Mouse (Mus musculus) 3134 (cell line): Measurements from ENCODE around the gene Usp36.
"Not testable (repeated sequence)": the region's sequence is repeated elsewhere in the genome, so short reads cannot be mapped to it uniquely, and the experiment has no call there.

Experiments
- DNase-seq: peaks from one replicate; pipeline ENCODE4 v3.0.0-alpha.2; 2011; ENCODE audit warnings: low spot score; ENCODE audit not compliant: insufficient read length; ENCODE audit errors: extremely low read depth

Gene Usp36

DNA sequence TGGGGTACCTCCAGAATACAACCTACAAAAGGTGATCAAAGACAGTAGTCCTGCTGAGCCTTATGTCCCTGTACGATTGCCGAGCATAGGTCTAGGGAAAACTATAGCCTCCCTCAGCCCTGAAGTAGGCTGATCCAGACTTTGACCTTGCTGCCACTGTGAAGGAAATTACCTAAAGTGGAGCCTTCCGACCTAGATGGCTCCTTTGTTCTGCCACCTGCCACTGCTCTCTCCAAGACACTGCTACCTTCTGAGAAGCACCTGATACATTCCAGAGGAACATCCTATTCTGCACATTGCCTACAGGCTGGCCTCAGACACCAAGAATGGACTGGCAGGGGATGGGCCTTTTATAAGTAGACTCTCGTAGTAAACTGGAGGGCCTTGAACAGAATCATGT, 13.9 kb upstream of the Usp36 start:
- DNase-seq = not testable (repeated sequence)

DNA sequence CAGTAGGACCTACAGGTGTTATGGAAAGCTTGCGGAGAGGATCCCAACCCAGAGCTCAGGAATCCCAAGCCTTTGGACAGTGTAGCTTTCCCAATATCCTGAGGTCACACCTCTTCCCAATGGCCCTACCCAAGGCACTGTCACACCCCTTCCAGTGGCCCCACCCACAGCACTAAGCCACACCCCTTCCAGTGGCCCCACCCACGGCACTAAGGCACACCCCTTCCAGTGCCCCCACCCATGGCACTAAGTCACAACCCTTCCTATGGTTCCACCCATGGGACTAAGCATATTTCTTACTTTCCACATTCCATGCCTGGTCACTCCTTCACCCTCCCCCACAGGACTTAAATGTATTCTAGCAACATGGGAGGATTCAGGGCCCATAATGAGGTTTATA, 8.8 kb upstream of the Usp36 start:
- DNase-seq = peak; percentile 60

DNA sequence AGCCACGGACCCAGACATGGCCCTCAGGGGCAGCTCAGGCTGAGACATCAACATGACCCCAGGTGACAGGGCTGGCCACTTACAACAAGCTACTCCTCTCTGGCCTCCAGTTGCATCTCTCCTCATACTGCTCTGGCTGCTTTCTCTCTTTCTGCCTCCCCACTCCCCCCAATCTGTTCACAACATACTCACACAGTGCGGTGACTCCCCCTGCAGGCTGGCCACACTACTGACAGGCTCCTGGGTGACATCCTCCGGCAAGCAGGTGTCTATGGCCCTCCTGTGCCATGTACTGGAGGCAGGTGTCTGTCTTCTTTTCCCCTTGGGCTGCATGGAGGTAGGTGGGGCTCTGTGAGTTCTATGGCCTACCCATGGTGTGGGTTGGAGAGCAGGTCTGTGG, 7.9 kb upstream of the Usp36 start:
- DNase-seq = no peak

DNA sequence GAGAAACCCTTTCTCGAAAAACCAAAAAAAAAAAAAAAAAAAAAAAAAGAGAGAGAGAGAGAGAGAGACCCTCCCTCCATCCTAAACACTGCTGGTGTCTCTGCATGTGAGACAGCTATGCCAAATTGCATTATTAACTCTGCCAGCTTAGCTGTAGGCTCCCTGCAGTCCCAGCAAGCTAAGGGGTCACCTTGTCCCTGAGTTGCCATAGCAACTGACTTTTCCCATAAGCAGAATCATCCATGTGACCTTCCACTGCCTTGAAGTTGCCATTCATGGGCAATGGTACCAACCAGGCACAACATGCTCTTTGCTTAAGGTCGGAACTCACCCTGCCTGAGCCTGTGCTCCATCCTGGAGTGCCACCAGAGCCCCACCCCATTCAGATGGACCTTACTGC, 5.0 kb upstream of the Usp36 start:
- no peak for DNase-seq

DNA sequence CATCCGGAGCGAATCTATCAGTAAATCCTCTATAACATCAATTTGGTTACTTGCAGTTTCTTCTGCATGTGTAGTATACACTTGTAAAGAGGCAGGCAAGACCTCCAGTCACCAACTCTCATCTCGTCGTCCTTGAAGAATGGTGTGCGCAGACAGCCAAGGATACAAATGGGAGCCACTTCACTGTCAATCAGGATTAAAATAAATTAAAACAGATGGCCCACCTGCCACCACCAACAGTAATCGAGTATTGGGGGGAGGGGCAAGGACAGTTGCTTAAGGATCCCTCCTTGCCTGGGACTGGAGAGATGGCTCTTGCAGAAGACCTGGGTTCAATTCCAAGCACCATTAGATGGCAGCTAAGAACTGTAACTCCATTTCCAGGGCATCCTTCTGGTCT, 2.6 kb upstream of the Usp36 start:
- no peak for DNase-seq

DNA sequence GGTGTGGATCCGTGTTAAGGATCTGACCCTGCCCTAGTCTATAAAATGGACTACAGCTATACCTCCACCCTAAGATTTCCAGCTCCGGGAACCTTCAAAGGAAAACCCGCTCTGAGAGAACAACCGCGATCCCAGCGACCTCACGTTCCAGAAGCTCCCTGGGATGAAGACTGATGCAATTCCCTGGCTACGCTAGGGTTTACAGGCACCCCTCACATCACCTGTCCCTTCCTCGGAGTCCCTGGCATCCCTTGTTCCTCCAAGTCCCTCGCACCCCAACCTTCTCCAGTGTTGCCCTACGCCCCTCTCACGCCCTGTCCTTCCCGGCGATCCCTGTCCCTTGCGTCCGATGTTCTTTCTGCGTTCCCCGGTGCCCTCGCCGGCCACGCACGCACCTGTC, 482 bp downstream of the Usp36 start:
- no peak for DNase-seq

DNA sequence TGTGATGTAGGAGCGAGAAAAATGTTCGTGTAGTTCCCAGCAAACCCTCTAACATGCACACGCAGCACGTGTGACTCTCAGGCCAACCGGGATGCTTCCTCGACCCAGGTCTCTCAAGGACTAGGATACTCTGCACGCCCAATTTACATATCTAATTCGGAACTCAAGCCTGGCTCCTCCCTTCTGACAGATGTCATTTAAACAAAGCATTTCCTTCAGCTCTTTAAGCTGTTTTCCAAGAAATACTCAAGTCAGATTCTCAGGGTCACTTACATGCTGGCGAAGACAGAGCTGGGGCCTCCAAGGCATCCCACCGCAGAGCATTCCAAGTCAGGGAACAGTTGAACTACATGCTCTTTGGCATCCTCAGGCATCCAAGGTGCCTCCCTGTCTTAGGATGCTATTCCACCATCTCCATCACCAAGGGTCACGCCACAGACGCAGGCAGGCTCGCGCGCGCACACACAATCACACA, 970 bp downstream of the Usp36 start:
- DNase-seq = no peak

DNA sequence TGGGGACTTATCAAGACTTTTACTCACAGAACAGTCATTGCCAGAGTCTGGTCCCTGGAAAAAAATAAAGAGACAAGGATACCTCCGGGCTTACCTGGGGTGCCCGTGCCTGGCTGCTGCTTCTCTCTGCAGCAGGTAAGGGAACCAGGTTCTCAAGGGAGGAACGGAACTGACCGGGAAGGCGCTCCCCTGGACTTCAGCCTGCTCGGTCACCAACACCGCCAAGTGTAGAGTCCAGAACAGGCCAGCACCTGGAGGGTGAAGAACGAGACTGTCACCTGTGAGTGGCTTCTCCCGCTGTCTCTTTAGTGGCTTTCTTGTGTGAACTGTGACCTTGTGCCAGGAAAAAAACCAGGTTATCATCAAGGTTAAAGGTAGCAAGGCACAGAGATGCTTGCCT, 2.5 kb downstream of the Usp36 start:
- DNase-seq = no peak

DNA sequence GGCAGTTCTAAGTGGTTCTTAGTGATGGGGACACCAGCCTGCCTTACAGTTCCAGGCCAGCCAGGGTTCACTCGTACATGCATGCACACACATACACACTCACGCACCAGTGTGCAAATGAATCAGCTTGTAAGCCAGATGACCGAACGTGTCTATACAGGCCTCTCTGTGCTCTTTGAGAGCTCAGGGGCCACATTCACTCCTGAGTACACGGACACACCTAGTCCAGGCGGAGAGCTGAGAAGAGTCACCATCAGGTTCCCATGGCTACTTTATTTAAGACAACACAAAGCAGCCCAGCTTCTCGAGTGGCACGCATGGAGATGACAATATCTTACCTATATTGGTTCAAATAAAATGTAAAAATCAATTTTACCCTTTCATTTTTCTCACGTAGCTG, 3.6 kb downstream of the Usp36 start:
- DNase-seq = no peak

DNA sequence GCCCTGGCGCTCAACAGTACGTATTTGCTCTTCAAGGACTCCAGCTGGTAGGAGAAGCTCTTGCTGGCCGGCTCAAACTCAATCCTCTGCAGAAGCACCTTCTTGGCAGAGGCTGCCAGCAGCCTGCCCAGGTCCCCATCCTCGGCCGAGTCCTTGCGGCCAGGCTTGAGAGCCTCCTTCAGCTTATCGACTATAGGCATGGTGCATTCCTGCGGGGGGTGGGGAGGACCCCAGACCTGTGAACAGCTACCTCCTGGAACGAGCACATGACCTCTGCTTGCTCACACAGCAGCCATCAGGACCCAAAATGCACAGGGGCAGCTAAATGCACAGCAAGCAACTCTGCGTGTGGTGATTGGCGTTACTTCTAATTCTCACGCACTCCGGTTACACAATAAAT, 4.3 kb downstream of the Usp36 start:
- DNase-seq = no peak

DNA sequence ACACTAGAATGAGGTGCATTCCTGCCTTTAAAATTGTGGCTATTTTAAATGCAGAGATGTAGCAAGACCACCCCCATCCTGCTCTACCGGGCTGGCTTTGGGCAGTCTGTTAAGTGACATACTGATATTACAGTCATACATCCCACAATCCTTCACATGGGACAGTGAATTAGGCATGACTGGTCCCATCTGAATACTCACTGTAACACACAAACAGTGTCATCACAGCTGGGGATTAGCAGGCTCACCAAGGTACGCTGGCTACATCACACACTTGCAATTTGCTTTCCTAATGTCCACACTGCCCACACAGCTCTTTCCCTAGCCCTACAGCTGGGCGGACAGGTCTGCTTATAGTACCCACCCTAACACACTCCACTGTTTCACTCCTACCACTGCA, 9.8 kb downstream of the Usp36 start:
- no peak for DNase-seq

DNA sequence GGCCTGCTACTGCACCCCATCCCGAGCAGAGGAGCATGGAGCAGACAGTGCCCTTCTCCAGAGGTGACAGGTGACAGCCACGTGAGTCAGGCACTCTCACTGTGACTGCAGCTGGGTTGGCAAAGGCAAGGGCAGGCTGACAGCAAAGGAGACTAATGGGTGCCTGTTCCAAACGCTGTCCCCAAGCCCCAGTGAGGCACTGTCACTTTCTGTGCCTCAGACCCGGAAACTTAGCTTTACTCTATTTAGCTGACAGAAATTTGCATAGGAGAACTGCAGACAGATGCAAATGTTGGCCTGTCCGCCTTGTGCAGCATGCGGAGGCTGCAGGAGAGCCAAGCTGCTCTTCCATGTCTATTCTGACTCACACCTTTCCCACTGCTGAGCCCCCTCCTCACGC, 13.7 kb downstream of the Usp36 start:
- DNase-seq = no peak

DNA sequence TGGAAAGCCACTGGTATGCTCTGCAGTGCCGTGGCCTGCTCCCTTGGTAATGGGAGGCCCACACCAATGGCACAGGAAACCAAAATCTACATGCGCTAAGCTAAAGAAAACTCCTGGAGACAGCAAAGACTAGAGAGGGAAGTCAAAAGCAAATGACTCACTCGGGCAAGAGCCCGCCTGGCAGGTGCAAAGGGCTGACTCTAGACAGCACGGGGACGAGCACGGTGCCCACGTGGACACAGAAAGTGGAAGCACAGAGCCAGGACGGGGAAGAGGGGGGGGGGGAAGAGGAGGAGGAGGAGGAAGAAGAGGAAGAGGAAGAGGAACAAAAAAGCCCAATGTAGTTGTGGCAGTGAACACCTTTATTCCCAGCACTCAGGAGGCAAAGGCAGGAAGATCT, 15.0 kb downstream of the Usp36 start:
- no peak for DNase-seq

DNA sequence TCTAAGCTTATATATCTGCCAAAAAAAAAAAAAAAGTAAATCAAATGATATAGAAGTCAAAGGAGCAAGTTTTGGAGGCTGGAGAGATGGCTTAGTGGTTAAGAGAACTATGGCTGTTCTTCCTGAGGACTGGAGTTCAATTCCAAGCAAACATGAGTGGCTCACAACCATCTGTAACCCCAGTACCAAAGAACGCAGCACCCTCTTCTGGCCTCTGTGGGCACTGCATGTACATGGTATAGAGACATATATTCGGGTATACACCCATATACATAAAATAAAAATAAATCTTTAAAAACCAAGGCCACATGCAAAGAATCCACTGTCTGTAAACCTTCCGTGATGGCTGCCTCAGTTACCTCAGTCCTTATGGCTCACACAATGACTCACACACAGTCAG, 20.2 kb downstream of the Usp36 start:
- DNase-seq = no peak

DNA sequence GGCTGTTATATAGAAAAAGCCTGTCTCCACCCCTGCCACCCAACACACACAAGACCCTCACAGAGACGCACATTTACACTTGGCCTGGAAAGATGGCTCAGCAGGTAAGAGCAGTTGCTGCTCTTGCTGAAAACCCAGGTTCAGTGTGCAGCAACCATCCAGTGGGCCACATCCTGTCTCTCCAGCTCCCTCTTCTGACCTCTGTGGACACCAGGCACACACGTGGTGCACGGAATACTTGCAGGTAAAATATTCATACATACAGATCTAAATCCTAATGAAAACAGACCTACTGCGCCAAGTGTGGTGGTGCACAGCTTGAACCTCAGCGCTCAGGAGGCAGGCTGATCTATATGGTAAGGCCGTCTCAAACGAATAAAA, 23.4 kb downstream of the Usp36 start:
- no peak for DNase-seq

DNA sequence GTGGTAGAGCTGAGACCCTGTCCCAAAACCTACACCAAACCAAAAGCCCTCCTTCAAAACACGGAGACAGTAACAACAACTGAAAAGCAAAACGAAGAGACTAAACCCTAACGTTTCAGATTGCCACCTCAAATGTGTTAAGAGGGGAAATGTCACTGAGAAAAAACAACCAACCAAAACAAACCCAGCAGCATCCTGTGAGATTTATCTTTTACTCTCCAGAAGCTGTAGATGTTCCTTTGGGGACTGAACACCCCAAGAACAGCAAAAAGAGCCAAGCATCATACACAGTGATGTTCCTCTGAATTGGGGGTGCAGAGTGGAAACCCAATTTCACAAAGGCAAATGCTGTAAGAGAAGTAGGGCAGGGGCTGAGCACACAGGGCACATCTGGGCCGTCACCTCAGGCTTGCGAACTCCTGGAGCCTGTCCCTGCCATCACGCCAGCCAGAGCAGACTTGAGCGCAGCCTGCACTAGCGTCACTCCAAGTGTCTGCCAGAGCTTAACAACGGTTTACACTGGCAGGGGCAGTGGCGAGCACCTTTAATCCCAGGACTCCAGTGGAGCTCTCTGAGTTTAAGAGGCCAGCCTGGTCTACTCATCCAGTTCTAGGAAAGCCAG, 23.9 kb downstream of the Usp36 start:
- DNase-seq = no peak

DNA sequence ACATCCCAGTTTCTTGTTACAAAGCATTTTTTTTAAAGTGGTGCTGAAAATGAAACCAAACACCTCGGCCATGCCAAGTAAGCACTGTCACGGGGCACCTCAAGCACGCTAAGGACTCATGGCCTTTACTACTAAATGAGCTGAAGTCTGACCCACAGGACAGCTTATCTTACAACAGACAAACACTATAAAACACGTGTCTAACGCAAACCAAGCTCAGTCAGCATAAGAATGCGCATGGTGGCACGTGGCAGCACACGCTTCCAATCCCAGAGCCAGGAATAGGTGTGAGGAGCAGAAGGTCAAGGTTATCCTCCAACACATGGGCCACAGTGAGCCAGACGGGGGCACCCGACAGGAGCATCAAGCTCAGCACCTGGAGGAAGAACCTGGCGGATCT, 24.4 kb downstream of the Usp36 start:
- no peak for DNase-seq

DNA sequence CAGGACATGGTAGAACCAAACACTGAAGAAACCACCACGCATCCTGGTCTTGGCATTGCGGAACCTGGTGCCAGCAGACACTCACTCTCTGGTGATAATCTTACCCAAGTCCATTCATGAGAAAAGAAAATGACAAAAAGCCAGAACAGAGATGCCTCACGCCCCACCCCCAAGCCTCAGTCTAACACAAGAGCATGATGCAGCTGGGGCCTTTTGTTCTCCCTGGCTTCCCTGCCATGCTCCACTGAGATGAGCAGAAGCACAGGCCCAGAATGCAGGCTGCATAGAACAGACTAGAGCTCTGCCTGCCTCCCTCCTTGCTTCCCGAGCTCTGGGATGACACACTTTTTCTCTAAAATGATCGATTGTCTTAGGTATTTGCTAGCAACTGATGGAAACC, 26.9 kb downstream of the Usp36 start:
- no peak for DNase-seq

DNA sequence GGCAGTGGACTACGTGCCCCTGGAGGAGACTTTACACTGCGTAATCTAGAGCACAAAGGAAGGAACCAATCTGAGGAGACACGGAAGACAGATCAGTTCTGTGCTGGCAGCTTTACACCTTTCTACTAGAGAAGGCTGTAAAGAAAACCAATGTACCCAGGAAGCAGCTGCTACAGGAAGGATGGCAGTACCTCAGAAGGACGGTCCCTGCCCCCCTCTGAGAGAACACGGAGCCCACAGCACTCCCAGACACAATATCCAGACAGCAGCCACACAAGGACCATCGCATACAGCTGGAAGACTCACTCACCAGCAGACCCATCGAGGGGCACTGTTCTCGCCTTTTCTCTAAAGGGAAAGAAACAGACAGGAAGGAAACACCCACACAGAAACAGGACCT, 30.0 kb downstream of the Usp36 start:
- no peak for DNase-seq

DNA sequence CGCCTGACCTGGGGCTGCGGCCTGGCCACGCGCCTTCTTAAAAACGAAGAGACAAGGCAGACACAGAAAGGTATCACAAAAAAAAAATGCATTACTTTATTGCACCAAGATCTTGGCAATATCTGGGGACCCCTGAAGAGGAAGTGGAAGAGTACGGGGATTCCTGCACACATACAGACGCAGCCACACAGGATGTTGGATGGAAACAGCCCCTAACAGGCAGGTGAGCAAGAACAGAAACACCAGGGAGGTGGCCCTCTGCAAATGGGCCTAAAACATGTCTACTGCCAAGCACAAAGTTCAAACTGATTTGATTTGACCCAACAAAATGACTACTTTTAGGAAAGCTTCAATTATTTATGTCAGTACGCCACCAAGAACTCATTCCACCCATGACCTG, 30.5 kb downstream of the Usp36 start:
- DNase-seq = no peak

DNA sequence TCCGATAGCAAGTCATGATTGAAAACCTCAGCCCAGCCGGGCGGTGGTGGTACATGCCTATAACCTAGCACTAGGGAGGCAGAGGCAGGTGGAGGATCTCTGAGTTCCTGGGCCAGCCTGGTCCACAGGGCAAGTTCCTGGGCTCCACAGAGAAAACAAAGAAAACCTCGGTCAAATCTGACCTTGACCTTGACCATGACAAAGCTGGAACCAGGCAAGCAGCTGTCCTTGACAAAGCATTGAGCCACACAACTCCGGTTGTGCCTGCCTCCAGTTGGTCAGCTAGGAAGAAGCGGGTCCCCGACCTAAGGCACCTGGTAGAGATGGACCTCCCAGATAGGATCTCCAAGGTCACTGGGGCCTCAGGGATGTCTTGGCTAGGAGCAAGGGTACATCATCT, 33.7 kb downstream of the Usp36 start:
- no peak for DNase-seq

DNA sequence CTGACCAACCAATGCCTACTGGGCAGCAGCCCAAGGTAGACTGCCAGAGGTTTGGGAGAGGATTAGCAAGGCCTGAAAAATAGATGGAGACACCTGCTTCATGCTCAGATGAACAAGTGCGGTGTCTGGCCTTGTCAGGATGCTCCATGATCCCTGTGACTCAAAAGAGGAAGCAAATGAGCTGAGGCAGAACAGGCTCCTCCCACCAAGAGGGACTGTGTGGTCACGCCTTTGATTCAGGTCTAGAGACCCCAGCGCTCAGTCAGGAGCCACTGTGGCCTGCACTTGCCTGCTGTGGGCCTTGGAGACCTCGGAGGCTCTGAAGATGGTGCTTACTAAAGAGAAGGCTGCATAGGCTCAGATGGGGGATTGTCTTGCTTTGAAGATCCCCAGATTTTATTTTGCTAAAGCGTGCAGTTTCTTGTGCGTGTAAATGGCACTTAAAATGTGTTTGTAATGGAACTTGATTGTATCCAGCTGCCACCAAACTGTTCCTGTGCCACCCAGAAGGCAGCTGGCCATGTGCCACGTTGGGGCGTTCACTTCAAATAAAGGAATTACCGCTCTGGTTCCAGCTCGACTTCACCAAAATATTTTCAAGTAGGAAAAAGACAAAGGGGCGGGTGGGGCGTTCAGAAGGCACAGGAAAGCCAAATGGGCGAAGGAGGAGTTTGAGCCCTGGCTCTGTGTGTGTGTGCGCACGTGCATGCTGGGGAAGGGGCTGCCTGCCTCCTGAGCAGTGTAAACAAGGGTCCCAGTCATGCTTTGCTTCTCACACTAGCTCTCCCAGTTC, 35.7 kb downstream of the Usp36 start:
- no peak for DNase-seq
